Mouse (Mus musculus) fat pad, adult 2 months (tissue): ENCODE measurements around the gene Pde11a.
A peak's percentile ranks its signal among the peaks of the same experiment; 100 is the strongest.

Experiments
- DNase-seq: peaks from one replicate; pipeline ENCODE4 v3.0.0-alpha.2; 2011; ENCODE audit warnings: low read depth, low spot score; ENCODE audit errors: extremely low read depth

Pde11a gene

GRCm38 (mm10) chr2:76059595-76059994 is 279.0 kb downstream of the Pde11a start:
- no peak for DNase-seq

GRCm38 (mm10) chr2:76058661-76059467 is 279.7 kb downstream of the Pde11a start:
- no peak for DNase-seq

GRCm38 (mm10) chr2:76057555-76057954 is 281.0 kb downstream of the Pde11a start:
- no peak for DNase-seq

GRCm38 (mm10) chr2:76053748-76054331 is 284.7 kb downstream of the Pde11a start:
- no peak for DNase-seq

- no peak for DNase-seq
Measured at GRCm38 (mm10) chr2:76052897-76053505, 285.6 kb downstream of the Pde11a start.

GRCm38 (mm10) chr2:76051385-76051784 is 287.2 kb downstream of the Pde11a start:
- DNase-seq: no peak

GRCm38 (mm10) chr2:76050911-76051310 is 287.7 kb downstream of the Pde11a start:
- DNase-seq: no peak

- DNase-seq: no peak
Measured at GRCm38 (mm10) chr2:76050092-76050491, 288.5 kb downstream of the Pde11a start.

GRCm38 (mm10) chr2:76049529-76049928 is 289.0 kb downstream of the Pde11a start:
- DNase-seq: no peak

- DNase-seq: no peak
Measured at GRCm38 (mm10) chr2:76047740-76048139, 290.8 kb downstream of the Pde11a start.

GRCm38 (mm10) chr2:76042210-76042609 is 296.4 kb downstream of the Pde11a start:
- no peak for DNase-seq

- DNase-seq: no peak
Measured at GRCm38 (mm10) chr2:76040116-76040515, 298.5 kb downstream of the Pde11a start.

- no peak for DNase-seq
Measured at GRCm38 (mm10) chr2:76030080-76030479, 308.5 kb downstream of the Pde11a start.

- DNase-seq: no peak
Measured at GRCm38 (mm10) chr2:76029081-76029901, 309.3 kb downstream of the Pde11a start.

GRCm38 (mm10) chr2:76016890-76017289 is 321.7 kb downstream of the Pde11a start:
- peak; percentile 30 for DNase-seq

- no peak for DNase-seq
Measured at GRCm38 (mm10) chr2:76016136-76016535, 322.4 kb downstream of the Pde11a start.

GRCm38 (mm10) chr2:76015460-76015859 is 323.1 kb downstream of the Pde11a start:
- DNase-seq: no peak

- DNase-seq: no peak
Measured at GRCm38 (mm10) chr2:76014659-76015058, 323.9 kb downstream of the Pde11a start.

GRCm38 (mm10) chr2:76006194-76006593 is 332.4 kb downstream of the Pde11a start:
- DNase-seq: no peak

GRCm38 (mm10) chr2:76002899-76003298 is 335.7 kb downstream of the Pde11a start:
- no peak for DNase-seq

- DNase-seq: no peak
Measured at GRCm38 (mm10) chr2:76001392-76001791, 337.2 kb downstream of the Pde11a start.
